Mouse (Mus musculus): ENCODE measurements at regions not wholly inside any gene's neighbourhood (a gene's known extent, or its start where the extent isn't known, plus 50 kb on each side); places are given as distances from the start of the nearest gene placed in this dataset.

GRCm38 (mm10) chr13:71874986-71875385 is 88.5 kb downstream of the Irx1 start:
- no peak for DNase-seq

- no peak for DNase-seq
Observed at GRCm38 (mm10) chr13:71868763-71869162, 94.8 kb downstream of the Irx1 start.

GRCm38 (mm10) chr13:71853426-71854025 is 110.0 kb downstream of the Irx1 start:
- DNase-seq, result no peak

- no peak for DNase-seq
Observed at GRCm38 (mm10) chr13:71804032-71804958, 159.2 kb downstream of the Irx1 start.

- DNase-seq, result peak; percentile 49
Observed at GRCm38 (mm10) chr13:71798288-71798687, 165.2 kb downstream of the Irx1 start.

GRCm38 (mm10) chr13:71784740-71785139 is 178.8 kb downstream of the Irx1 start:
- DNase-seq, result no peak

GRCm38 (mm10) chr13:71747003-71747965 is 216.2 kb downstream of the Irx1 start:
- no peak for DNase-seq

- no peak for DNase-seq
Observed at GRCm38 (mm10) chr13:71746534-71746933, 217.0 kb downstream of the Irx1 start.

GRCm38 (mm10) chr13:71736821-71737345 is 226.6 kb downstream of the Irx1 start:
- no peak for DNase-seq

- peak; percentile 14 for DNase-seq
Observed at GRCm38 (mm10) chr13:71734261-71734660, 229.3 kb downstream of the Irx1 start.

GRCm38 (mm10) chr13:71733360-71733759 is 230.2 kb downstream of the Irx1 start:
- no peak for DNase-seq

GRCm38 (mm10) chr13:71732903-71733302 is 230.6 kb downstream of the Irx1 start:
- DNase-seq, result no peak

- DNase-seq, result no peak
Observed at GRCm38 (mm10) chr13:71690069-71690817, 273.3 kb downstream of the Irx1 start.

- no peak for DNase-seq
Observed at GRCm38 (mm10) chr13:71689187-71689586, 274.3 kb downstream of the Irx1 start.

- no peak for DNase-seq
Observed at GRCm38 (mm10) chr13:71676081-71676624, 287.4 kb downstream of the Irx1 start.

- no peak for DNase-seq
Observed at GRCm38 (mm10) chr13:71669956-71670739, 293.4 kb downstream of the Irx1 start.

- no peak for DNase-seq
Observed at GRCm38 (mm10) chr13:71668256-71668655, 295.3 kb downstream of the Irx1 start.

GRCm38 (mm10) chr13:71665221-71665916 is 298.2 kb downstream of the Irx1 start:
- DNase-seq, result no peak

GRCm38 (mm10) chr13:71657898-71658297 is 305.6 kb downstream of the Irx1 start:
- DNase-seq, result no peak

GRCm38 (mm10) chr13:71653939-71654467 is 309.5 kb downstream of the Irx1 start:
- DNase-seq, result no peak
